Mouse (Mus musculus) heart, adult 18-20 months (tissue): ENCODE data around the gene Gm28048. TPM values are rescaled to one million over a fixed set of nuclear protein-coding genes. Genes with fewer than 3 reads are reported as not detected.

ENCODE experiments used
- DNase-seq, 2 experiments: peaks; one replicate each; pipeline ENCODE4 v3.0.0; 2021 to 2022; ENCODE audit warnings: mixed read lengths in 1 of 2
- total RNA-seq, 2 experiments: library from RNA; stranded (reverse); gene quantifications; 2 replicates each; pipeline ENCODE4 v1.2.3; 2021

Gm28048 gene
- total RNA-seq, 2 experiments from 2014 or later, result 4.7 to 5.3 TPM

DNA sequence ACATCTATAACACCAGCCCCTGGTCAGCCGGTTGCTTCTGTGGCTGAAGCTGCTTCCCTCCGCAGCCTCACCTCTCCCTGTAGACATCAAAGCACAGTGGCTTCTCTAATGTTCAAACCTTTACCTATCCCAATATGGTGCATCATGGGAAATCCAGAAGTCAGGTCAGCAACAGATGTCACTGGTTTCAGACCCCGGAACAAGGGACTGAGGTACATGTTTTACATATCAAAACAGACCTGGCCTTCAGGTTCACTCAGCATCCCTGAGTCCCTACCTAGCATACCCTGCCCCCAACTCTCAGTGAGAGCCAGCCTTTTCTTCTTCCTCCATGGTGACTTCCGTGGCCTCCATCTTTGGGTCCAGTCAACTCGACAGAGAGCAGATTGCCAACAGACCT is 183.0 kb downstream of the Gm28048 start:
- no peak for DNase-seq

DNA sequence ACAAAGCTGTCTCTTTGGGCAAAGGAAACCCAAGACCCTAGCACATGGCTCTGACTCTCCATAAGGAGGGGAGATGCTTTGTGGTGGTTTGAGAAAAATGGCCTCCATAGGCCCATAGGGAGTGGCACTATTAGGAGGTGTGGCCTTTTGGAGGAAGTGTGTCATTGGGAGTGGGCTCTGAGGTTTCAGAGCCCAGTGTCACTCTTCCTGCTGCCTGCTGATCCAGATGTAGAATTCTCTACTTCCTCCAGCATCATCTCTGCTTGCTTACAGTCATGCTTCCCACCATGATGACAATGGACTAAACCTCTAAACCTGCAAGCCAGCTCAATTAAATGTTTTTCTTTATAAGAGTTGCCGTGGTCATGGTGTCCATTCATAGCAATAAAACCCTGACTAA is 187.2 kb downstream of the Gm28048 start:
- DNase-seq, result no peak

DNA sequence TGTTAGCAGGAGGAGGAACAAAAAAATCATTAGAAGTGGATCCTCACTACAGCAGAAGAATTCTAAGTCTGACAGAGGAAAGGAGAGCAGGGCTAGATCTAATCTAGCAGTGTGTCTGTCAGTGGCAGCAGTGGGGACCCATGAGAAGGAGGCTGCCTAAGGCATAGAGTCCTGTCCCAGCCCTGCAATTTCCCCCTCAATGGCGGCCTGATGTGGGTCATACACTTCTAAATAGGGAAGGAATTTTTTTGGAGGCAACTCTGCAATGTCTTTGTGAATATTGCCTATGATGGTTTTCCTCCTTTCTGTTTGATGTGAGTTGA is 188.0 kb downstream of the Gm28048 start:
- DNase-seq, result no peak

DNA sequence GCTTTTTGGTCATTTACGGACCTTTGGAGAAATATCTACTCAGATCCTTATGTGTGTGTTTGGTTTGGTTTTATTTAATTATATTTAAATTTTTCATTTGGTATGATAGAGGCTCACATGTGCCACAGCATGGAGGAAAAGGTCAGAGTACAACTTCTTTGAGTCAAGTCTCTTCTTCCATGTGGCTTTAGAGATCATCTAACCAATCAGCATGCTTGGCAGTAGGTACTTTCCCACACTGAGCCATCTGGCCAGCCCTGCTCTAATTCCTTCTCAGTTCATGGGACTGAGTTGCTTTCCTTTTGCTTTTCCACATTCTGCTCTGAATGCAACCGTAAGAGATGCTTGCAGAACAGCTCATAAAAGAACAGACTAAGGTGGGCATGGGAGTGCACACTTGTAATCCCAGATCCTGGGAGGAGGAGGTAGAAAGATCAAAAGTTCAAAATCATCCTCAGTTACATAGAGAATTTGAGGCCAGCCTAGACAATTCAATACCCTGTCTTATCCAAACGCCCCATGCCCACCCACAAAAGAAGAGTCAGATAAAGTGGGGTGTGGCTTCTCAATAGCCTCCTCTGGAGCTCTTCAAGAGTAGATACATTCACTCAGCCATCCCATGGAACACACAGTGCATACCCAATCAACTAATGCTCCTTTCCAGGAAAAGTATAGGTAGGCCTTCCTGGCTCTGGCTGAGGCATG is 188.6 kb downstream of the Gm28048 start:
- DNase-seq, result no peak

DNA sequence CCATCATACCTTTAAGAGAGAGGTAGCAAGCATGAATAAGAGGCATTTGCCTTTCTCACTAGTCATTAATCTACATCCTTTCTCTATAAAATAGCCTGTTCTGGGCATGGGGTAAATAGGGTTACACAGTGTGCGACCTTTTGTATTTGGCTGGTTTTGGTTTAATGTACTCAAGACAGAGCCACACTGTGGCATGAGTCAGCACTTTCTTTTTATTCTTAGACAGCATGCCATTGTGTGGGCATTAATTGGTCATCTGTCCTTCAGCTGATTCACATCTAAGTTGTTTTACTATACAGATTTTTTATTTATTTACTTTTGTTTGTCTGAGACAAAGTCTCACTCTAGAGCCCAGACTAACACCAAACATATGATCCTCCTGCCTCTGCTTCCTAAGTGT is 189.7 kb downstream of the Gm28048 start:
- DNase-seq, result no peak

DNA sequence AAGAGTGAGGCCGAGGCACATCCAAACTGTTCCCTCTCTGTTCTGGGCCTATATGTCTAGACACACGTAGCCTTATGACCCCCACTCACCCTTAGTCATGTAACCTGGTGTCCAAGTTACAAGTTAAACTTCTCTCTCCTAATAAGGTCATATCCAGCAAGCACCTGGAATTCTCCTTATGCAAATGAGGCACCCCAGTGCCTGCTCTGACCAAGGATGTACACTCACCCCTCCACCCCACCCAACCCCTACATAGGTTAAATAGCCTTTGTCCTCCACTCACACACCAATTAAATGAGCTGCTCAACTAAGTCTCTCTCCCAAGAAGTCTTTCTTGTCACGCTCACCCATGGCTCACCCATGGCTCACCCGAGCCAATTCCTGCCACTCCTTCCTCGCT is 190.2 kb downstream of the Gm28048 start:
- no peak for DNase-seq

DNA sequence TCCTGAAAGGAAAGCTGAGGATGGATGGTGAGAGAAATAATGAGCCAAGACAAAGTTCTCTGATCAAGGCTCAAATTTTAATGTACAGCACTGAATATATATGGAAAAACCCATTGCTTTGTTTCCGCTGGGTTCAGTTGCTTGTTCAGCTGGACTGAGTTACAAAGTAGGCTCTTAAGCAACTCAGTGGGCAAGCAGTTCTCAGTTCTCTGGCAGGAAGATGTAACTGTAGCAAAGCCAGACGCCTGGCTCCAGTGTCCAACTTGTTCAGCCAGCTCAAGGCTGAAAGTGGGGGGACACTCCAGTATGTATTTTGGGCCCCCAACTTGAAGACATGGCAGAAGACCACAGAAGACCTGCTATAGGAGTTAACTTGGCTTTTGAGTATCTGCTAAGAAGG is 194.1 kb downstream of the Gm28048 start:
- no peak for DNase-seq

Other genes starting within 250 kb of the Gm28048 start
- 1 to 10 TPM; 2.4 to 5.9 TPM for gene B3gnt2, start 121.1 kb downstream of the Gm28048 start, total RNA-seq
- 10 to 100 TPM; 18.5 to 19.3 TPM for gene Zrsr1, start 10.1 kb downstream of the Gm28048 start, total RNA-seq
- gene Commd1, start 292 bp upstream of the Gm28048 start, total RNA-seq, result 100 to 1,000 TPM; 154 to 162 TPM
- 100 to 1,000 TPM; 136 to 137 TPM for gene Cct4, start 8.4 kb upstream of the Gm28048 start, total RNA-seq
- gene Fam161a, start 25.4 kb upstream of the Gm28048 start, total RNA-seq, result 1 to 10 TPM; 1.3 to 2.6 TPM